In the genomic region with DNA sequence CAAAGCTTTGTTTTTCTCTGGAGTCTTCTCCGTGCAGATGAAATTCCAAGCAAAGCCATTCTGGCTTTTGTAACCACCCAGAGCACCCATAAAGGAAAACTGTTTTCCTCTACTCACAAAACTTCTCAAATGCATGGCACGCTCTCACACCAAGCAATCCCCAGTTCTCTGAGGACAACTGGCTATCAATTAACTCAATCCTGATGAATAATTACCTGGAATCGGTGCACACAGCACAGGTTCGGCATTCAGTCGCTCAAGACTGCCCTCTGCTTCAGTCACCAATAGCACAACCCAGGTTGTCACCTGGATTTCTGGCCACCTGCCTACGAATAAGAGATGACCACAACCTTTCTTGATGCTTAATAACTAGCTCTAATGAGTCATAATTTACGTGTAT, we compare ENCODE assay signal across 17 mouse cellular contexts.
"Had no signal": no experiment of that assay in that cellular context is flagged by ENCODE, and none has a peak within 500 bp of the region (broad histone marks: within the 10 kb centered on the region; RNA-seq: fewer than 3 reads in every experiment).

No protein-coding gene starts in this region.

- ATAC-seq: intestine, embryonic 15.5 days; liver, embryonic 12.5 days had no signal

- H3K4me2 ChIP-seq: intestine, embryonic 15.5 days; limb, embryonic 13.5 days; liver, embryonic 12.5 days; liver, embryonic 15.5 days; midbrain, embryonic 11.5 days; stomach, embryonic 15.5 days had no signal

- DNase-seq: liver; lung, adult 18-20 months; lung, postnatal 14 days; lung, postnatal 4 days; midbrain, embryonic 14.5 days; right cerebral cortex, adult 18-20 months; right cerebral cortex, postnatal 14 days; right cerebral cortex, postnatal 4 days; thymus, adult 18-20 months; thymus, postnatal 36 days had no signal

- H3K27me3 ChIP-seq: intestine, embryonic 15.5 days; limb, embryonic 13.5 days; liver, embryonic 12.5 days; liver, embryonic 15.5 days; stomach, embryonic 15.5 days had no signal

- H3K9ac ChIP-seq: intestine, embryonic 15.5 days; limb, embryonic 13.5 days; liver, embryonic 12.5 days; liver, embryonic 15.5 days; stomach, embryonic 15.5 days had no signal

- H3K9me3 ChIP-seq: intestine, embryonic 15.5 days; limb, embryonic 10.5 days; limb, embryonic 13.5 days; liver, embryonic 12.5 days; liver, embryonic 15.5 days; stomach, embryonic 15.5 days had no signal

- H3K4me3 ChIP-seq: intestine, embryonic 15.5 days; limb, embryonic 10.5 days; limb, embryonic 13.5 days; liver, embryonic 12.5 days; liver, embryonic 15.5 days; stomach, embryonic 15.5 days had no signal

- H3K4me1 ChIP-seq: intestine, embryonic 15.5 days; limb, embryonic 10.5 days; limb, embryonic 13.5 days; liver, embryonic 12.5 days; liver, embryonic 15.5 days; stomach, embryonic 15.5 days had no signal

- H3K27ac ChIP-seq: intestine, embryonic 15.5 days; limb, embryonic 10.5 days; limb, embryonic 13.5 days; liver, embryonic 12.5 days; liver, embryonic 15.5 days; stomach, embryonic 15.5 days had no signal

- H3K36me3 ChIP-seq: intestine, embryonic 15.5 days; limb, embryonic 10.5 days; limb, embryonic 13.5 days; liver, embryonic 12.5 days; liver, embryonic 15.5 days; stomach, embryonic 15.5 days had no signal
